Mouse (Mus musculus) v-Abl transformed pro-B cells (cell line): ENCODE data around the gene Zc3h18.

Experiments
- in situ Hi-C, 2 experiments: fragments of 400-800 bp; cut with MboI; formaldehyde crosslinking; loops; one replicate each; pipeline ENCODE4 v1.15.1; 2025; ENCODE audit not compliant: unreplicated experiment in 2 of 2

The Zc3h18 gene

GRCm38 (mm10) chr8:122375751-122376364 lies 551 bp upstream of the Zc3h18 start:
- in situ Hi-C loops, result loop anchor here in 1 of 2 experiments (10.0 kb wide), 1 partner anchor 849 kb away; the partner anchor contains the start of gene Cdk10

- in situ Hi-C loops, result loop anchor here in 1 of 2 experiments (5.0 kb wide), 1 partner anchor 44 kb away; no protein-coding TSS in a partner anchor
Measured at GRCm38 (mm10) chr8:122383039-122383438, 6.6 kb downstream of the Zc3h18 start.

- in situ Hi-C loops, result no loop called here
Measured at GRCm38 (mm10) chr8:122389357-122389756, 12.9 kb downstream of the Zc3h18 start.

- in situ Hi-C loops, result no loop called here
Measured at GRCm38 (mm10) chr8:122390758-122391157, 14.3 kb downstream of the Zc3h18 start.

- in situ Hi-C loops, result no loop called here
Measured at GRCm38 (mm10) chr8:122393717-122394116, 17.3 kb downstream of the Zc3h18 start.

- in situ Hi-C loops, result no loop called here
Measured at GRCm38 (mm10) chr8:122395291-122395690, 18.9 kb downstream of the Zc3h18 start.

- in situ Hi-C loops, result no loop called here
Measured at GRCm38 (mm10) chr8:122398186-122398585, 21.8 kb downstream of the Zc3h18 start.

- in situ Hi-C loops, result no loop called here
Measured at GRCm38 (mm10) chr8:122405146-122405805, 28.9 kb downstream of the Zc3h18 start.

- in situ Hi-C loops, result no loop called here
Measured at GRCm38 (mm10) chr8:122407678-122408077, 31.3 kb downstream of the Zc3h18 start.

- in situ Hi-C loops, result no loop called here
Measured at GRCm38 (mm10) chr8:122414311-122414710, 37.9 kb downstream of the Zc3h18 start.

GRCm38 (mm10) chr8:122415554-122415953 lies 39.1 kb downstream of the Zc3h18 start:
- in situ Hi-C loops, result no loop called here

GRCm38 (mm10) chr8:122419881-122420555 lies 43.6 kb downstream of the Zc3h18 start:
- in situ Hi-C loops, result no loop called here

- in situ Hi-C loops, result no loop called here
Measured at GRCm38 (mm10) chr8:122421376-122422070, 45.1 kb downstream of the Zc3h18 start, which contains the start of gene Il17c. Gene Il17c, plus strand, starts transcription at chr8:122422020.

- in situ Hi-C loops, result no loop called here
Measured at GRCm38 (mm10) chr8:122423217-122423616, 46.8 kb downstream of the Zc3h18 start.

GRCm38 (mm10) chr8:122423659-122424058 lies 47.2 kb downstream of the Zc3h18 start:
- in situ Hi-C loops, result no loop called here

GRCm38 (mm10) chr8:122426145-122426544 lies 49.7 kb downstream of the Zc3h18 start:
- in situ Hi-C loops, result loop anchor here in 1 of 2 experiments (5.0 kb wide), 1 partner anchor 44 kb away; no protein-coding TSS in a partner anchor

- in situ Hi-C loops, result loop anchor here in 1 of 2 experiments (5.0 kb wide), 1 partner anchor 45 kb away; no protein-coding TSS in a partner anchor
Measured at GRCm38 (mm10) chr8:122427607-122428006, 51.2 kb downstream of the Zc3h18 start.

- in situ Hi-C loops, result loop anchor here in 1 of 2 experiments (5.0 kb wide), 1 partner anchor 46 kb away; no protein-coding TSS in a partner anchor
Measured at GRCm38 (mm10) chr8:122428163-122428562, 51.8 kb downstream of the Zc3h18 start.

- in situ Hi-C loops, result no loop called here
Measured at GRCm38 (mm10) chr8:122430058-122430636, 53.7 kb downstream of the Zc3h18 start.

- in situ Hi-C loops, result no loop called here
Measured at GRCm38 (mm10) chr8:122430646-122431045, 54.2 kb downstream of the Zc3h18 start.
